Mouse (Mus musculus) liver, embryonic 11.5 days (tissue): ENCODE data around the gene Eef1akmt1. TPM values are rescaled to one million over a fixed set of nuclear protein-coding genes. Genes with fewer than 3 reads are reported as not detected.

Source experiments
- ATAC-seq: fragments of 200-750 bp; cut with Nextera tagmentation; replicated peaks from 2 replicates; pipeline ENCODE4 v1.8.0; 2017; ENCODE audit warnings: moderate number of reproducible peaks, mild to moderate bottlenecking, moderate TSS enrichment, moderate library complexity; ENCODE audit not compliant: low FRiP score
- DNase-seq: peaks from one replicate; pipeline ENCODE4 v3.0.0-alpha.2; 2017; ENCODE audit warnings: low spot score
- H3K27ac ChIP-seq: fragments of 300-500 bp; sonication (generic); 2 replicates; pipeline ENCODE4 v1.5.1; 2014; ENCODE audit warnings: mild to moderate bottlenecking, low read depth, low read length, control low read depth
- H3K27me3 ChIP-seq: fragments of 300-500 bp; sonication (generic); replicated peaks from 2 replicates; pipeline ENCODE4 v1.6.1; 2014; ENCODE audit warnings: low read length, mixed read lengths; ENCODE audit not compliant: control insufficient read depth, insufficient read depth
- H3K36me3 ChIP-seq: fragments of 300-500 bp; sonication (generic); 2 replicates; pipeline ENCODE4 v1.6.1; 2014; ENCODE audit warnings: mild to moderate bottlenecking, low read length, moderate library complexity, mixed read lengths; ENCODE audit not compliant: control insufficient read depth, insufficient read depth
- H3K4me1 ChIP-seq: fragments of 300-500 bp; sonication (generic); replicated peaks from 2 replicates; pipeline ENCODE4 v1.6.1; 2014; ENCODE audit warnings: low read length, mixed read lengths; ENCODE audit not compliant: control insufficient read depth, insufficient read depth
- H3K4me2 ChIP-seq: fragments of 300-500 bp; sonication (generic); 2 replicates; pipeline ENCODE4 v1.6.1; 2014; ENCODE audit warnings: mild to moderate bottlenecking, control low read depth, moderate library complexity
- H3K4me3 ChIP-seq: fragments of 300-500 bp; sonication (generic); 2 replicates; pipeline ENCODE4 v1.5.1; 2014; ENCODE audit warnings: low read depth, low read length, control low read depth
- H3K9ac ChIP-seq: fragments of 300-500 bp; sonication (generic); 2 replicates; pipeline ENCODE4 v1.6.1; 2014; ENCODE audit warnings: low read depth, low read length, control low read depth
- H3K9me3 ChIP-seq: fragments of 300-500 bp; sonication (generic); 2 replicates; pipeline ENCODE4 v1.6.1; 2016; ENCODE audit warnings: low read length, inconsistent platforms, mixed read lengths; ENCODE audit not compliant: control insufficient read depth
- WGBS: fragments of 180-500 bp; shearing (Covaris S2); extraction: QIAGEN DNeasy Blood & Tissue Kit; methylation state at CpG from one replicate; pipeline ENCODE4 v1.1.7; 2014; 5-methylcytosine and 5-hydroxymethylcytosine counted together
- polyA plus RNA-seq: library from polyadenylated mRNA; unstranded; fragments of >200 nt; fragmentation: Nextera tagmentation; extraction: Ambion mirVana; gene quantifications from 2 replicates; pipeline ENCODE4 v1.2.1, GENCODE M21; 2014

Gene Eef1akmt1
- polyA plus RNA-seq, 1 experiment from 2014 or later, result 80.6 TPM

GRCm38 (mm10) chr14:57555471-57556070, 15.8 kb downstream of the Eef1akmt1 start:
- ATAC-seq (no peak), DNase-seq (no peak)
- Histone ChIP-seq H3K27me3 (no peaks in the 10 kb centered on the region), H3K9ac (no peak overlapping the region), H3K4me3 (no peak overlapping the region), H3K27ac (no peak overlapping the region), H3K4me1 (no peaks in the 10 kb centered on the region), H3K36me3 (no peaks in the 10 kb centered on the region), H3K4me2 (no peak overlapping the region), H3K9me3 (no peaks in the 10 kb centered on the region)
- whole genome bisulfite sequencing, result 88% methylated on average over 7 of the region's 7 CpGs

- ATAC-seq (no peak), DNase-seq (no peak)
- 90% methylated on average over 5 of the region's 5 CpGs for WGBS
Measured at GRCm38 (mm10) chr14:57554434-57554833, 17.0 kb downstream of the Eef1akmt1 start.

GRCm38 (mm10) chr14:57552945-57553344, 18.5 kb downstream of the Eef1akmt1 start:
- Histone ChIP-seq H3K27ac (no peak overlapping the region), H3K36me3 (no peaks in the 10 kb centered on the region), H3K9me3 (no peaks in the 10 kb centered on the region), H3K4me1 (no peaks in the 10 kb centered on the region), H3K9ac (no peak overlapping the region), H3K27me3 (no peaks in the 10 kb centered on the region), H3K4me2 (no peak overlapping the region), H3K4me3 (no peak overlapping the region)
- DNase-seq (no peak), ATAC-seq (no peak)

More at GRCm38 (mm10) chr14:57554434-57554833, 17.0 kb downstream of the Eef1akmt1 start:
- no peak overlapping the region for H3K27ac ChIP-seq
- H3K4me3 ChIP-seq, result no peak overlapping the region
- H3K4me1 ChIP-seq, result no peaks in the 10 kb centered on the region
- H3K9ac ChIP-seq, result no peak overlapping the region
- no peaks in the 10 kb centered on the region for H3K9me3 ChIP-seq
- no peaks in the 10 kb centered on the region for H3K27me3 ChIP-seq
- no peaks in the 10 kb centered on the region for H3K36me3 ChIP-seq
- no peak overlapping the region for H3K4me2 ChIP-seq

- H3K36me3 ChIP-seq, result no peaks in the 10 kb centered on the region
- no peak for DNase-seq
- H3K4me3 ChIP-seq, result no peak overlapping the region
- H3K4me1 ChIP-seq, result peaks cover 8% of the 10 kb centered on the region; the same call in 1 of the 2 replicates
- no peak; the same call in 1 of the 2 replicates for ATAC-seq
- H3K27me3 ChIP-seq, result no peaks in the 10 kb centered on the region
- H3K27ac ChIP-seq, result no peak overlapping the region
- H3K9ac ChIP-seq, result no peak overlapping the region
- no peak overlapping the region for H3K4me2 ChIP-seq
- H3K9me3 ChIP-seq, result no peaks in the 10 kb centered on the region
- 75% methylated on average over 5 of the region's 5 CpGs for WGBS
Measured at GRCm38 (mm10) chr14:57547062-57547461, 24.4 kb downstream of the Eef1akmt1 start.

GRCm38 (mm10) chr14:57546557-57547021, 24.8 kb downstream of the Eef1akmt1 start:
- WGBS, result 19% methylated on average over 13 of the region's 13 CpGs
- Histone ChIP-seq H3K9ac (no peak overlapping the region), H3K4me3 (no peak overlapping the region), H3K27ac (peak overlapping the region; percentile 46; the same call in 1 of the 2 replicates), H3K4me2 (peak overlapping the region; percentile 32; the same call in 1 of the 2 replicates), H3K27me3 (no peaks in the 10 kb centered on the region), H3K36me3 (no peaks in the 10 kb centered on the region), H3K9me3 (no peaks in the 10 kb centered on the region), H3K4me1 (peaks cover 8% of the 10 kb centered on the region; the same call in 1 of the 2 replicates)
- ATAC-seq (peak; percentile 74; the same call in 1 of the 2 replicates), DNase-seq (peak; percentile 47)

- Histone ChIP-seq H3K4me3 (no peak overlapping the region), H3K27me3 (no peaks in the 10 kb centered on the region), H3K9ac (no peak overlapping the region), H3K36me3 (no peaks in the 10 kb centered on the region), H3K4me1 (peaks cover 8% of the 10 kb centered on the region; the same call in 1 of the 2 replicates), H3K4me2 (peak overlapping the region; percentile 32; the same call in 1 of the 2 replicates), H3K27ac (peak overlapping the region; percentile 46; the same call in 1 of the 2 replicates), H3K9me3 (no peaks in the 10 kb centered on the region)
- 55% methylated on average over 8 of the region's 8 CpGs for WGBS
- DNase-seq, result no peak
- ATAC-seq, result no peak
Measured at GRCm38 (mm10) chr14:57546131-57546530, 25.3 kb downstream of the Eef1akmt1 start.

GRCm38 (mm10) chr14:57545526-57545925, 25.9 kb downstream of the Eef1akmt1 start:
- Histone ChIP-seq H3K4me2 (no peak overlapping the region), H3K9me3 (no peaks in the 10 kb centered on the region), H3K36me3 (no peaks in the 10 kb centered on the region), H3K4me1 (peaks cover 8% of the 10 kb centered on the region; the same call in 1 of the 2 replicates), H3K9ac (no peak overlapping the region), H3K4me3 (no peak overlapping the region), H3K27ac (no peak overlapping the region), H3K27me3 (no peaks in the 10 kb centered on the region)
- 70% methylated on average over 17 of the region's 17 CpGs for WGBS
- no peak for ATAC-seq
- no peak for DNase-seq

- Histone ChIP-seq H3K4me2 (0 out of 2 replicates have a peak overlapping the region, but pooled peaks have one; percentile 13), H3K9ac (no peak overlapping the region), H3K27me3 (no peaks in the 10 kb centered on the region; the same call in 1 of the 2 replicates), H3K36me3 (no peaks in the 10 kb centered on the region), H3K27ac (no peak overlapping the region), H3K4me1 (peaks cover 8% of the 10 kb centered on the region; the same call in 1 of the 2 replicates), H3K9me3 (no peaks in the 10 kb centered on the region), H3K4me3 (no peak overlapping the region)
- 55% methylated on average over 13 of the region's 13 CpGs for WGBS
- ATAC-seq, result no peak
- DNase-seq, result no peak
Measured at GRCm38 (mm10) chr14:57543420-57544039, 27.9 kb downstream of the Eef1akmt1 start.
